Mouse (Mus musculus) cortical plate, adult 2 months (tissue): ENCODE results near the gene Xbp1.

ENCODE experiments used
- CTCF ChIP-seq: fragments of 200-500 bp; IDR thresholded peaks from 2 replicates; pipeline ENCODE4 v1.5.1; 2011; ENCODE audit warnings: mild to moderate bottlenecking, control low read depth, low read length; ENCODE audit not compliant: insufficient read depth; ENCODE audit errors: extremely low read depth
- POLR2A ChIP-seq: fragments of 200-500 bp; IDR thresholded peaks from 2 replicates; pipeline ENCODE4 v1.6.1; 2011; ENCODE audit warnings: mild to moderate bottlenecking, low read length, control low read depth; ENCODE audit not compliant: insufficient read depth; ENCODE audit errors: extremely low read depth

GRCm38 (mm10) chr11:5499961-5500644, 20.4 kb upstream of the Xbp1 start:
- TF ChIP-seq POLR2A (no peak), CTCF (no peak)
